Mouse (Mus musculus): ENCODE data around the gene Sept3. TPM values are rescaled to one million over a fixed set of nuclear protein-coding genes. Genes with fewer than 3 reads are reported as not detected.

Gene Sept3
- polyA plus RNA-seq, 1 experiment = 1.6 TPM

GRCm38 (mm10) chr15:82268185-82268584 is 6.5 kb upstream of the Sept3 start:
- no peak for TF ChIP-seq CTCF (IDR thresholded peaks at IDR 0.05; ENCODE audit: borderline replicate concordance, insufficient read depth, low read length)
- TF ChIP-seq POLR2A (IDR thresholded peaks at IDR 0.05; ENCODE audit: low read depth, low read length) = no peak
- H3K27ac ChIP-seq (ENCODE audit: insufficient read depth, low read length) = no peak overlapping the region
- H3K4me3 ChIP-seq (ENCODE audit: insufficient read depth, low read length) = no peak overlapping the region
- H3K4me1 ChIP-seq (ENCODE audit: control insufficient read depth, insufficient read depth, low read length) = no peaks in the 10 kb centered on the region

DNA sequence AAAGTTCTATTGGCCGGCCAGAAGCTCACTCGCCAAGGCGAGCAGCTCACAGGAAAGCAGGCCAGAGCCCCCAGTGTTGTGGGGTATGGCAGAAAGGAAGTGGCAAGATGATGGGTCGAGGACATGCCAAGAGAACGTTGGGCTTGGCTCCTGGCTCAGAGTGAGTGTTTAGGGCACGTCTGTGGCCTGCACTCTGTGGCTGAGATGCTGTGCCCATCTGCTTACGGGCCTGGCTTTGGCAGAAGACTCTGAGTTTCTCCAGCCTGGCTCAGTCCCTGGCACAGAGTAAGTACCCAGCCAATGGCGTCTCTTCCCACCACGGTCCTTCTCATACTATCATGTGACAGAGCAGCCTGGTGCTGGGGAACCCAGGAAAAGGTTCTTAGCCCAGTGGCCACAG is 5.9 kb upstream of the Sept3 start:
- H3K4me3 ChIP-seq (ENCODE audit: insufficient read depth, low read length) = no peak overlapping the region
- TF ChIP-seq CTCF (IDR thresholded peaks at IDR 0.05; ENCODE audit: borderline replicate concordance, insufficient read depth, low read length) (no peak), POLR2A (IDR thresholded peaks at IDR 0.05; ENCODE audit: low read depth, low read length) (no peak)

DNA sequence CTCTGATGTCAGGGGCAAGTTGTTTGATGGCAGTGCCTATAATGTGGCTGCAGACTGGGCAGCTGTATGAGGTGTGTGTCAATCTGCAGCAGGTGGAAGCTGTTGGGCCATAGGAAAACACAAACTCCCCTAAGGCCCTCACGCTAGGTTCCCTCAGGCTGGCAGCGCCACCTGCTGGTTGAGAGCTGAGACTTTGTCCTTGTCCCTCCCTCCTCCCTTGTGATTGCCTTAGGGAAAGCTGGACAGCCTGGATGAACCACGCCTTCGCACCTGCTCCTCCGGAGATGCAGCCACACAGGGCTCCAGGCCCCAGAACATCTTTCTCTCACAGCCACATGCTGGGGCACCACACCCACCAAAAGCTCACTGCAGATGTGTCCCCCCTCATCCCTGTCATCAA is 3.5 kb upstream of the Sept3 start:
- Histone ChIP-seq H3K27ac (ENCODE audit: insufficient read depth, low read length) (no peak overlapping the region), H3K4me1 (ENCODE audit: control insufficient read depth, insufficient read depth, low read length) (no peaks in the 10 kb centered on the region), H3K4me3 (ENCODE audit: insufficient read depth, low read length) (no peak overlapping the region)
- TF ChIP-seq POLR2A (IDR thresholded peaks at IDR 0.05; ENCODE audit: low read depth, low read length) = no peak
- peak; percentile 98 for TF ChIP-seq CTCF (IDR thresholded peaks at IDR 0.05; ENCODE audit: borderline replicate concordance, insufficient read depth, low read length)

More for the DNA sequence above, 5.9 kb upstream of the Sept3 start:
- no peak overlapping the region for H3K27ac ChIP-seq (ENCODE audit: insufficient read depth, low read length)
- H3K4me1 ChIP-seq (ENCODE audit: control insufficient read depth, insufficient read depth, low read length) = no peaks in the 10 kb centered on the region

DNA sequence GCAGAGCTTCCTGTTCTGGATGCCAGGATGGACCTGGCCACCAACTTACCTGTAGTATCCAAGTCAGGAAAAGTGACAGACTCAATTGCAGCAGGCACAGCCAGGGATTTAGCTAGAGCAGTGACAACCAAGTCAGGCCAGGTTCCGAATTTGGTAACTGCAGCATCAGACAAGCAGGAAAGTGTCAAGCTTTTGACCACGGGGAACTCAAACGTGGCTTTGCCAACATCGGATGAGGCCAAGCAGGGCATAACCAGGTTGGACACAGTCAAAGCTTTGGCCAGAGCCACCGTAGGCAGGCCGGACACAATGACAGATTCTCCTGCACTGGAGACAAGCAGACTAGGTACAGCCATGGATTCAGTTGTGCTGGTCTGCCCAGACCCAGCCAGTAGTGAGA is 2.4 kb upstream of the Sept3 start:
- TF ChIP-seq CTCF (IDR thresholded peaks at IDR 0.05; ENCODE audit: borderline replicate concordance, insufficient read depth, low read length) (no peak), POLR2A (IDR thresholded peaks at IDR 0.05; ENCODE audit: low read depth, low read length) (no peak)
- Histone ChIP-seq H3K4me1 (ENCODE audit: control insufficient read depth, insufficient read depth, low read length) (no peaks in the 10 kb centered on the region), H3K27ac (ENCODE audit: insufficient read depth, low read length) (no peak overlapping the region), H3K4me3 (ENCODE audit: insufficient read depth, low read length) (no peak overlapping the region)

DNA sequence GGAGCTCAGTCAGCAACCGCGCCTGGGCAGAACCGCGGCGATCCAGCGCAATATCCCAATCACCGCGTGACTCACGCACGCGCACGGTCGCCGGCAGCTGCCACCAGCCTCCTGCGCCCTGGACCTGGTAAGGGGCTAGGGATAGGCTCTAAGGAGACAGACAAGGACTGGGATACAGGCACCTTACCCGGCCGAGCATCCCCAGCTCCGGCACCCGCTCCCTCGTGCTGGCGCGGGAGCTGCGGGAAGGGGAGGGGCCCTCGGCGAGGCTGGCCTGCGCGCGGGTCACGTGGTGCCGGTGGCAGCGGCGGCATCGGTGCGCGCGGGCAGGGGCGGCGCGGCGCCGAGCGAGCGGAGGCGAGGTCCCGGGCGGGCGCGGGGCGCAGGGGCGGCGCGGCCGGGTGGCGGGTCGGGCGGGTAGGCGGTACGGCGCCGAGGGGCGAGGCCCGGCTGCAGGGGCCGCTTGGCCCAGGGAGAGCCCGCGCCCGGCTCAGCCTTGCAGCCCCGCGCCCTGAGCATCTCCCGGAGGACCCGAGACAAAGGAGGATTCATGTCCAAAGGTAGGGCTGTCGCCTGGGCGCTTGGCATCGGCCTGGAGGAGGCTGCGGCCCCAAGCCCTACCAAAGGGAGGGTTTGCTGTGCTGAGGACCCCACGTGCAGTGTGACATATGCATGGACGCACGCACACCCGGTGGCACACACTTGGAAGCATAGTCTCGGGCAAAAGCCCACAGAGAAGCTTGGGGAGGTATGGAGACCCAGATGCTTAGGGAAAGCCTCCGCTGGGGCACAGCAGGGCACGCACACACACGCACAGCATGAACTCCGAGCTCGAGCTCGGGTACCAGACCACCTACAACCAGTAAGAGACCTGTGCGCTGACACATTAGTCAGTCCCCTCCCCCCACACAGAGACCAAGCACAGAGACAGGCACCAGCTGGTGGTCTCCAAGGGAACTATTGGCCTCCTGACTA is 521 bp downstream of the Sept3 start:
- no peaks in the 10 kb centered on the region for H3K4me1 ChIP-seq (ENCODE audit: control insufficient read depth, insufficient read depth, low read length)
- no peak overlapping the region for H3K27ac ChIP-seq (ENCODE audit: insufficient read depth, low read length)
- TF ChIP-seq CTCF (IDR thresholded peaks at IDR 0.05; ENCODE audit: borderline replicate concordance, insufficient read depth, low read length) (no peak), POLR2A (IDR thresholded peaks at IDR 0.05; ENCODE audit: low read depth, low read length) (no peak)
- H3K4me3 ChIP-seq (ENCODE audit: insufficient read depth, low read length) = peak overlapping the region; percentile 41

GRCm38 (mm10) chr15:82277591-82277990 is 2.9 kb downstream of the Sept3 start:
- TF ChIP-seq POLR2A (IDR thresholded peaks at IDR 0.05; ENCODE audit: low read depth, low read length) (no peak), CTCF (IDR thresholded peaks at IDR 0.05; ENCODE audit: borderline replicate concordance, insufficient read depth, low read length) (no peak)
- H3K27ac ChIP-seq (ENCODE audit: insufficient read depth, low read length) = no peak overlapping the region
- H3K4me3 ChIP-seq (ENCODE audit: insufficient read depth, low read length) = no peak overlapping the region
- H3K4me1 ChIP-seq (ENCODE audit: control insufficient read depth, insufficient read depth, low read length) = no peaks in the 10 kb centered on the region

GRCm38 (mm10) chr15:82280638-82281037 is 5.9 kb downstream of the Sept3 start:
- Histone ChIP-seq H3K4me1 (ENCODE audit: control insufficient read depth, insufficient read depth, low read length) (no peaks in the 10 kb centered on the region), H3K4me3 (ENCODE audit: insufficient read depth, low read length) (no peak overlapping the region), H3K27ac (ENCODE audit: insufficient read depth, low read length) (no peak overlapping the region)
- TF ChIP-seq CTCF (IDR thresholded peaks at IDR 0.05; ENCODE audit: borderline replicate concordance, insufficient read depth, low read length) = no peak
- no peak for TF ChIP-seq POLR2A (IDR thresholded peaks at IDR 0.05; ENCODE audit: low read depth, low read length)

DNA sequence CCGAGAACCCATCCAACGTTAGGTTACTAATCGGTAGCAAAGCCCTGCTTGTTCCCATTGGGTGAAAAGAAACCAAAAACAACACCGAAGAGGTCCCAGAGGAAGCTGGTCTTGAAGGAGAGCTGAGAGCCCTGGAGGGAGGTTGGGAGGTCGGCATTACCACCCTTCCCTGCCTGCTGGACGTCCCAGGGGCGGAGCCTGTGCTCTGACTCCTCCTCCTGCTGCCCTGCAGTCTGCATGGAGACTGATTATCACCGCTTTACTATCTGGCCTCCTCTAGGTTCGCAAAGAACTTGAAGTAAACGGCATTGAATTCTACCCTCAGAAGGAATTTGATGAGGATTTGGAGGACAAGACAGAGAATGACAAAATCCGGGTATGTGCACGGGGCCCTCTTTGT is 11.5 kb downstream of the Sept3 start:
- no peak for TF ChIP-seq CTCF (IDR thresholded peaks at IDR 0.05; ENCODE audit: borderline replicate concordance, insufficient read depth, low read length)
- TF ChIP-seq POLR2A (IDR thresholded peaks at IDR 0.05; ENCODE audit: low read depth, low read length) = no peak
- no peaks in the 10 kb centered on the region for H3K4me1 ChIP-seq (ENCODE audit: control insufficient read depth, insufficient read depth, low read length)
- H3K27ac ChIP-seq (ENCODE audit: insufficient read depth, low read length) = no peak overlapping the region
- H3K4me3 ChIP-seq (ENCODE audit: insufficient read depth, low read length) = no peak overlapping the region

DNA sequence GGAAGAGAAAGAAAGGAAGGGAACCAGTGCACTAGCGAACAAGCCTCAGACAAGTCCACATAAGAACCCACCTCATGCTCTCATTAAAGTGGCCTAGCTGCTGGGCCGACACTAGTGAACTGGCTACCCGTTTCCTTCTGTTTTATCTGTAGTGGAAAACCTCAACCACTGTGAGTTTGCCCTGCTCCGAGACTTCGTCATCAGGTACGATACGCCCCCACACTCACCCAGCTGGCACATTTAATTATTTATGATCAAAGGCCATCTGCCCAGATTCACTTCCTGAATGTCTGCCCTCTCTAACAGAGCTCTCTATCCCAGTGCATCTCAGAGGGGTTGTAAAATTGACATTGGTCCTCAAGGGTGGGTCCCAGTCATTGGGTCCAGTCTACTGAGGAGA is 15.6 kb downstream of the Sept3 start:
- no peak overlapping the region for H3K4me3 ChIP-seq (ENCODE audit: insufficient read depth, low read length)
- no peak for TF ChIP-seq CTCF (IDR thresholded peaks at IDR 0.05; ENCODE audit: borderline replicate concordance, insufficient read depth, low read length)
- TF ChIP-seq POLR2A (IDR thresholded peaks at IDR 0.05; ENCODE audit: low read depth, low read length) = no peak
- no peak overlapping the region for H3K27ac ChIP-seq (ENCODE audit: insufficient read depth, low read length)
- no peaks in the 10 kb centered on the region for H3K4me1 ChIP-seq (ENCODE audit: control insufficient read depth, insufficient read depth, low read length)

DNA sequence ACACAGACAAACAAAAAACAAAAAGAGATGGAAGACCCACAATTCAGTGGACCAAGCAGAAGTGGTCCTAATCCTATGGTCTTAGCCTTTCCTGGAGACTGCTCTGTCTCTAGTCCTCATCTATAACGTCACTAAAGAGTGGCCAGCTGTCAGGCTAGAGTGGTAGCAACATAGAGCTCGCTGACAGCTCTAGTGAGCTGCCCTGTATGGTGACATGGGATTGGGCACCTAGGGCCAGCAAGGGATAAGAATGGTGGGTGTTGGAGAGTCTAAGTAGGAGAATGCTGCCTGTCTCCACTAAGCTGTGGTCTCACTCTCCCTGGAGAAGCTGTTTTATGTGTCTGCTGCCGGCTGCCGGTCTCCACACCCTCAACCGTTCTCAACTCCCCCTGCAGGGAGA is 18.2 kb downstream of the Sept3 start:
- H3K4me1 ChIP-seq (ENCODE audit: control insufficient read depth, insufficient read depth, low read length) = no peaks in the 10 kb centered on the region
- TF ChIP-seq POLR2A (IDR thresholded peaks at IDR 0.05; ENCODE audit: low read depth, low read length) (no peak), CTCF (IDR thresholded peaks at IDR 0.05; ENCODE audit: borderline replicate concordance, insufficient read depth, low read length) (no peak)
- no peak overlapping the region for H3K27ac ChIP-seq (ENCODE audit: insufficient read depth, low read length)
- no peak overlapping the region for H3K4me3 ChIP-seq (ENCODE audit: insufficient read depth, low read length)
